Mouse (Mus musculus): ENCODE results near the gene Pdlim3. TPM values are rescaled to one million over a fixed set of nuclear protein-coding genes. Genes with fewer than 3 reads are reported as not detected.

The Pdlim3 gene
- polyA plus RNA-seq (2012; rRNA removed): 0.52 and 1.3 TPM in 2 replicates

DNA sequence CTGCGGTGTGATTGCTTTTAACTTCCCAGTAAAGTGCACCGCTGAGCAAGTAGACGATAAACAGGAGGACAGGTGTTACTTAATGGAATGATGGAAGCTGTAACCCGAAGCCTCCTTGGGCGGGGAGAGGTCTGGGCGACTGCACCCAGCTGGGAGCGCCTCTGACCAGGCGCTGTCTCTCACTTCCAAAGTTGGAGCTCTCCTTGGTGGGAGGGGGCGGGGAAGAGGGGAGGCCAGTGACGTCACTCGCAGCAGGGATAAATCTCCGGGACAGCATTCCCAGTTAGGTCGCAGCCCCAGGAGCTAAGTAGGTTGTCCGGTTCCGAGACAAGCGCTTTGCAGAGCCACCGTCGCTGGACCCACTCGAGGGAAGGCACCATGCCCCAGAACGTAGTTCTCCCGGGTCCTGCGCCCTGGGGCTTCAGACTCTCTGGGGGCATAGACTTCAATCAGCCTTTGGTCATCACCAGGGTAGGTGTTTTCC is at the start of gene Pdlim3:
TSS of gene Pdlim3 (plus strand) at position 260 of the 484 bp plus-strand sequence.

DNA sequence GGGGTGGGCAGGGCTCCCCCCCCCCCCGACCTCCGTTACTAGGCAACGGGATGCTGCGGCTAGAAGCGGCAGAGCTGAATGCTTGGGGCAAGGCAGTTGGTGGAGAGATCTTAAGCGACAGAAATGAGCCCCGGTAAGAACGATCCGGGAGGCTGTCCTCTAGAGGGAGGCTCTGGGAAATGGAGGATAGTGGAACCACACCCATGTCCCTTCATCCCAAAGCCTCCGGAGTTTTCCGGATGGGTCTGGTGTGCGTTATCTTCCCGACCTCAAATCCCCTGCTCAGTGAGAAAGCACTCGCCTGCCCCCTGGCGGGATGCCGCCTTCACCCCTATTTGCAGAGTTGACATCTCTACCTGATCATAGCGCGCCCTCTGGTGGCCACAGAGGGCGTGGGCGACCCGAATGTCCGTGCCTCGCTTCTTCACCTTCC is 49.3 kb downstream of the Pdlim3 start, which contains the start of gene Ccdc110:
TSS of gene Ccdc110 (plus strand) at position 38 of the 433 bp plus-strand sequence.

Other genes starting within 250 kb of the Pdlim3 start
- gene Ccdc110, start 49.2 kb downstream of the Pdlim3 start, polyA plus RNA-seq (2012; rRNA removed): not detected in 2 replicates
- 0.66 and 0.81 TPM in 2 replicates for gene 1700029J07Rik, start 89.8 kb downstream of the Pdlim3 start, polyA plus RNA-seq (2012; rRNA removed)
- gene Ufsp2, start 90.1 kb downstream of the Pdlim3 start, polyA plus RNA-seq (2012; rRNA removed): 21.8 and 23.0 TPM in 2 replicates
- 0.03 and 0.08 TPM in 2 replicates for gene Lrp2bp, start 113.8 kb downstream of the Pdlim3 start, polyA plus RNA-seq (2012; rRNA removed)
- gene Ankrd37, start 120.2 kb downstream of the Pdlim3 start, polyA plus RNA-seq (2012; rRNA removed): 2.3 and 2.8 TPM in 2 replicates